Mouse (Mus musculus): ENCODE measurements around the gene Btrc. TPM values are rescaled to one million over a fixed set of nuclear protein-coding genes. Genes with fewer than 3 reads are reported as not detected.

The Btrc gene
- polyA plus RNA-seq, 1 experiment from 2014 or later, result 49.1 TPM

GRCm38 (mm10) chr19:45515341-45515740 is 151.8 kb downstream of the Btrc start:
- H3K4me2 ChIP-seq, result no peak overlapping the region
- no peak overlapping the region for H3K4me3 ChIP-seq
- peaks cover 91% of the 10 kb centered on the region for H3K36me3 ChIP-seq
- H3K4me1 ChIP-seq, result peaks cover 5% of the 10 kb centered on the region; the same call in 1 of the 2 replicates
- no peak for ATAC-seq
- H3K9me3 ChIP-seq (replicated peaks), result no peaks in the 10 kb centered on the region
- H3K9ac ChIP-seq, result no peak overlapping the region
- H3K27ac ChIP-seq, result no peak overlapping the region
- H3K27me3 ChIP-seq (replicated peaks), result no peaks in the 10 kb centered on the region
- 88% methylated on average over 2 of the region's 2 CpGs for WGBS (ENCODE audit: insufficient replicate concordance)

DNA sequence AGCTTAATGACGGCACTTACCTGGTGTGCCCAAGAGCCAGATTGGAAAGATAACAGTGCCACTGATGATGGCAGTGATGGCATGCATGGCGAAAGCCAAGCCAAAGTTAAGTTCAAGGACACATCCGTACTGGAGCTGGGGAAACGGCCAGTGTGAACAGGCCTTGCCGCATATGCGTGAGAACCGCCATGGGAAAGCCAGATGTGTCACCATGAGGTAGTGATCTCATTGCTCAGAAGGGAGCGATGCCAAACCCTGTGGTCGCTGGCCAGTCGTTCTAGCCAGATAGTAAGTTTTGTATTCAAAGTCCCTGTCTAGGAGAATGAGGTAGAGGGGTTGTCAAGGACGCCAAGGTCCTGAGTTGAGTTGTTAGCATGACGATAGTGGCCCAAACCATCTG is 152.7 kb downstream of the Btrc start:
- Histone ChIP-seq H3K27ac (no peak overlapping the region), H3K36me3 (peaks cover 97% of the 10 kb centered on the region), H3K9ac (no peak overlapping the region), H3K4me1 (no peaks in the 10 kb centered on the region), H3K27me3 (replicated peaks) (no peaks in the 10 kb centered on the region), H3K4me2 (no peak overlapping the region), H3K4me3 (no peak overlapping the region), H3K9me3 (replicated peaks) (no peaks in the 10 kb centered on the region)
- no peak for ATAC-seq
- 89% methylated on average over 12 of the region's 12 CpGs for WGBS (ENCODE audit: insufficient replicate concordance)

DNA sequence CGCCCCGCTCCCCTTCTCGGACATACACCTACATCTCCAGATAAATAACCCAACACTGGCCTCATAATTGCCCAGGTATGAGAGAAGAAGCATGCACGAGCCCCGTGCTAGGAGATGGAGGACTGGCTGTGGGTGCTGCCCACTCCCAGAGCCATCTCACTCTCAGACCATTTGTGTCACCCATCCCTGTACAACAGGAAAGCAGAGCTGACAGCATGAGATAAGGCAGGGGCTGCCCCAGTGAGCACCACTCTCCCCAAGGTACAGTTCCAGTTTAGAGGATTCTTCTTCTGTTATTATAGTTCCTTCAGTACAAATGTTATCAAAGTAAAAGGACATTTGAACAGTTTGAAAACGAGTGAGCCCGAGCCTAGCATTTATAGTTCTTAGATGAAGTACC is 163.8 kb downstream of the Btrc start:
- 60% methylated on average over 7 of the region's 7 CpGs for WGBS (ENCODE audit: insufficient replicate concordance)
- Histone ChIP-seq H3K4me1 (peaks cover 39% of the 10 kb centered on the region), H3K9me3 (replicated peaks) (no peaks in the 10 kb centered on the region), H3K9ac (no peak overlapping the region), H3K4me3 (no peak overlapping the region), H3K36me3 (peaks cover 83% of the 10 kb centered on the region), H3K27me3 (replicated peaks) (no peaks in the 10 kb centered on the region), H3K27ac (peak overlapping the region; percentile 39; the same call in 1 of the 2 replicates), H3K4me2 (no peak overlapping the region)
- peak; percentile 51; the same call in 1 of the 2 replicates for ATAC-seq

DNA sequence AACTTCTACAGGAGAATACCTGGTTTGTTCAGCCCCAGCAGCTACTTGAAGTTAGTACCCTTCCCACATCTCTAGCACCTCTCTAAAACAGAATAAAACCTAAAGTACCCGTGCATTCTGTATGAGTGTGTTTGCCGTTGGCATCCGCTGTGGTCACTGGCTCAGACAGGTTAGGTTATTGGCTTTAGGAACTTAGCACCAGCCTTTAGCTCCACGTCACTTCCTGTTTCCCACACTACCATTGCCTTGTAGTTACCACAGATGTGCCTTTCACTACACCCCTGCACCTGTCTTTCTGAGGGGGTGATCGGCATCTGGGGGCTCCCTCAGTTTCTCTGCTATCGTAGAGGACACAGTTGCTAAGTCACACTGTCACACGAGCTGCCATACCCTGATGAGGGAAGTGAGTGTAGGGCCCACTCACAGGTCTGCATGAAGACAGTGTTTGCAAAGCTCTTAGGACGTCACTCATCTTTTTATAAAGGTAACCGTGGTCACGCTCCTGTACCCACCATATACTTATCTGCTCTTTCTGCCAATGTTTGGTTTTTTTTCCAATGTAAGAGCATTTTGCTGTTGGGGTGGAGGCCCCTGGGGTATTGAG is 164.5 kb downstream of the Btrc start:
- WGBS (ENCODE audit: insufficient replicate concordance), result 59% methylated on average over 10 of the region's 10 CpGs
- Histone ChIP-seq H3K4me3 (no peak overlapping the region), H3K27me3 (replicated peaks) (no peaks in the 10 kb centered on the region), H3K27ac (peak overlapping the region; percentile 39), H3K36me3 (peaks cover 76% of the 10 kb centered on the region), H3K9ac (no peak overlapping the region), H3K4me2 (no peak overlapping the region), H3K4me1 (peaks cover 39% of the 10 kb centered on the region), H3K9me3 (replicated peaks) (no peaks in the 10 kb centered on the region)
- ATAC-seq, result no peak

DNA sequence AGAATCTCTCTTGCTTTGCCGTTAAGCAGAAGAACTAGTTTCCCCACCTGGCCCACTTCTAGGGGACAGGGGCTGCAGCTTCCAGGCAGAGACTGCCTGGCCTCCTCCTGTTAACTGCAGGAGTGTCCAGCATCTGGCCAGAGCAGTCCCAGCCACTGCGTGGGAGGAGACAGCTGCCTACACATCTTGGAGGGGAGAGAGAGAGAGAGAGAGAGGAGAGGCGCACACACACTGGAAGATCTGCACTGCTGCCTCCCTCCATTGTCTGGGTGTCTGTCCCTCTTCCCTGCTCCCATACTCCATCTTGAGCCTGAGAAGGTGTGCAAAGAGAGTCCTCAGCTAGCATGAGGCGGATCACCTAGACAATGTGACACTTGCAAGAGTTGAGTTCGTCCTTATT is 165.8 kb downstream of the Btrc start:
- Histone ChIP-seq H3K27me3 (replicated peaks) (no peaks in the 10 kb centered on the region), H3K36me3 (peaks cover 64% of the 10 kb centered on the region), H3K4me3 (no peak overlapping the region), H3K4me2 (no peak overlapping the region), H3K4me1 (peaks cover 45% of the 10 kb centered on the region), H3K27ac (no peak overlapping the region), H3K9me3 (replicated peaks) (no peaks in the 10 kb centered on the region), H3K9ac (no peak overlapping the region)
- WGBS (ENCODE audit: insufficient replicate concordance), result 92% methylated on average over 5 of the region's 5 CpGs
- no peak for ATAC-seq

DNA sequence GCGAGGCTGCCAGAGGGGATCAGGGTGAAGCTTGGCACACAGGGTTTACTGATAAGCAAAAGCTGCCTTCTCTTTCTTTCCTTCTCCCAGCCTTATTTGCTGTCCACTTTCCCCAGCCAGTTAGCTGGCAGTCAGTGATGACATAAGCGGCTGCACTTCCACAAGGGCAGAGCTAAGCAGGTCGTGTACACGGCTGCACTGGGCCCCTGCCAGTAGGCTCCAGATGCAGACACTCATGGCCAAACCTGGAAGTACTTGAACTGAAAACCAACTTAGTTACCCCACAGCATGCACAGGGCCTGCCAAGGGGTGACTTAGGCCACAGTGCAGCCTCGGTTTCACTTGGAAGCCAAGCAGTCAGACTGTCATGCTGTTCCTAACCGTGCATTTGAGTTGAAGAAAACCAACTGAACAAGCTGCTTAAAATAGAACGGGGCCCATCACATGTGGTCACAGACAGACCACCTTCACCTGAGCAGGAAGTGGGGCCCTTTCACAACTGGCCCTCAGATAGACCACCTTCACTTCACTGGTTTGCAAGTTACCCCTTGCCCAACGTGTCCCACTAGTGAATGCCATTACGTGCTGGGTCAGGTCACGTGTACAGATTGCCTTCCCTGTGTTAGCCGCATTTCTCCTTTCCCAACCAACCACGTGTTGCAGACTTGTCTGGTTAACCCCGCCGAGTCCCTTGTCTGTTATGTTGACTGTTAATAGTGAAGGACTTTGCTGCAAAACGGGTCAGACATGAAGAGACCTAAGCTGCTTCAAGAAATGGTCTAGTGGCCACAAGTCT is 166.9 kb downstream of the Btrc start:
- Histone ChIP-seq H3K36me3 (peaks cover 53% of the 10 kb centered on the region), H3K9me3 (replicated peaks) (no peaks in the 10 kb centered on the region), H3K4me2 (no peak overlapping the region), H3K27ac (0 out of 2 replicates have a peak overlapping the region, but pooled peaks have one; percentile 15), H3K4me1 (peaks cover 55% of the 10 kb centered on the region), H3K27me3 (replicated peaks) (no peaks in the 10 kb centered on the region), H3K4me3 (no peak overlapping the region), H3K9ac (no peak overlapping the region)
- 62% methylated on average over 15 of the region's 15 CpGs for WGBS (ENCODE audit: insufficient replicate concordance)
- no peak for ATAC-seq

- Histone ChIP-seq H3K36me3 (peaks cover 49% of the 10 kb centered on the region), H3K9ac (no peak overlapping the region), H3K27me3 (replicated peaks) (0 out of 2 replicates have a peak, but pooled peaks cover 8% of the 10 kb centered on the region), H3K9me3 (replicated peaks) (no peaks in the 10 kb centered on the region), H3K27ac (no peak overlapping the region), H3K4me3 (no peak overlapping the region), H3K4me2 (no peak overlapping the region), H3K4me1 (peaks cover 55% of the 10 kb centered on the region)
- no peak for ATAC-seq
- WGBS (ENCODE audit: insufficient replicate concordance), result 81% methylated on average over 6 of the region's 6 CpGs
These were observed 168.0 kb downstream of the Btrc start for GRCm38 (mm10) chr19:45531554-45531953.

- no peak overlapping the region for H3K4me3 ChIP-seq
- H3K27me3 ChIP-seq (replicated peaks), result 0 out of 2 replicates have a peak, but pooled peaks cover 8% of the 10 kb centered on the region
- peaks cover 45% of the 10 kb centered on the region for H3K4me1 ChIP-seq
- no peaks in the 10 kb centered on the region for H3K9me3 ChIP-seq (replicated peaks)
- 59% methylated on average over 7 of the region's 7 CpGs for WGBS (ENCODE audit: insufficient replicate concordance)
- ATAC-seq, result no peak
- H3K4me2 ChIP-seq, result no peak overlapping the region
- H3K9ac ChIP-seq, result no peak overlapping the region
- peaks cover 29% of the 10 kb centered on the region for H3K36me3 ChIP-seq
- H3K27ac ChIP-seq, result no peak overlapping the region
These were observed 170.1 kb downstream of the Btrc start for GRCm38 (mm10) chr19:45533617-45534016.

DNA sequence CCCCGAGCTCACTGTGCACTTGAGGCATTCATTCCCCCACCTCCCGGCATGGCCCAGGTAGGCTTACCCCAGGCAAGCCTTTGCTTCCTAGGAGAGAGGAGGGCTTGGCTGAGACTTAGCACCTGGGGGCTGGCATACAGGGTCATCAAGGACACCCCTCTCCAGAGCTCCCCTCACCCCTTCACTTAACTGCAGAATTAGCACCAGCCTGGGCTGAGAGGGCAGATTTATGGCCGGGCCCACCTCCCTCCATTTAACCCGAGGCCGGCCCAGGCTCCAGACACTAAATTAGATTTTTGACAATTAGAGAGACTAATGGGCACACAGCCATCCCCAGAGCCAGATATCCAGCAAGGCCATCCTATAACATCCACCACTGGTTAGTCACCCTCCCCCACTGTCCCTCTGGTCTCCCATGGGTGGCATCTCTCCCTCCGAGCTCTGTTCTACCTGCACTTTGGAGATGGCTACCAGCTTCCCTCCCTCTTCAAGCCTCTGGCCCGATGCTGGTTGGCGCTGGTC is 171.7 kb downstream of the Btrc start:
- Histone ChIP-seq H3K4me2 (no peak overlapping the region), H3K36me3 (peaks cover 12% of the 10 kb centered on the region), H3K4me1 (peaks cover 43% of the 10 kb centered on the region), H3K9ac (no peak overlapping the region), H3K27me3 (replicated peaks) (peaks cover 12% of the 10 kb centered on the region), H3K9me3 (replicated peaks) (no peaks in the 10 kb centered on the region), H3K4me3 (no peak overlapping the region), H3K27ac (no peak overlapping the region)
- WGBS (ENCODE audit: insufficient replicate concordance), result 76% methylated on average over 8 of the region's 8 CpGs
- ATAC-seq, result no peak

DNA sequence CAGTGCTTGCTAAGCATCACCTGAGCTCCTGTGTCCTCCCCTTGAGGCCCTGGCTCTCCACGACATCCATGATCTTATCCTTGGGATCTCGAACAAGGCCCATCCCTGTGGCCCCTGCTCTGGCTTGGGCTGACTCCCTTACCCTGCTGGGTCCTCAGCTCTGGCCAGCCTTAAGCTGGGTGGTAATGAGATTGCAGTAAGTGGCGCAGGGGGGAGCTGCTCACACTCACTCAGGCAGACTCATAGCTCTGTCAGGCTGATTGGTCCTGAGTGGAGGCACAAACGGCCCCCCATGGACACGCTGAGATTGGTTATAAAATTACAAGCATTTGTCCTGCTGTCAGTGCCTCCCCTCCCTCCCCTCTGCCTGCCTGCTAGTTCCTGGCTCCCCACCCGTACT is 172.4 kb downstream of the Btrc start:
- H3K9me3 ChIP-seq (replicated peaks), result no peaks in the 10 kb centered on the region
- no peak overlapping the region for H3K27ac ChIP-seq
- peaks cover 19% of the 10 kb centered on the region for H3K27me3 ChIP-seq (replicated peaks)
- H3K9ac ChIP-seq, result no peak overlapping the region
- H3K4me2 ChIP-seq, result no peak overlapping the region
- ATAC-seq, result no peak
- peaks cover 5% of the 10 kb centered on the region; the same call in 1 of the 2 replicates for H3K36me3 ChIP-seq
- H3K4me3 ChIP-seq, result no peak overlapping the region
- WGBS (ENCODE audit: insufficient replicate concordance), result 40% methylated on average over 6 of the region's 6 CpGs
- peaks cover 42% of the 10 kb centered on the region for H3K4me1 ChIP-seq

DNA sequence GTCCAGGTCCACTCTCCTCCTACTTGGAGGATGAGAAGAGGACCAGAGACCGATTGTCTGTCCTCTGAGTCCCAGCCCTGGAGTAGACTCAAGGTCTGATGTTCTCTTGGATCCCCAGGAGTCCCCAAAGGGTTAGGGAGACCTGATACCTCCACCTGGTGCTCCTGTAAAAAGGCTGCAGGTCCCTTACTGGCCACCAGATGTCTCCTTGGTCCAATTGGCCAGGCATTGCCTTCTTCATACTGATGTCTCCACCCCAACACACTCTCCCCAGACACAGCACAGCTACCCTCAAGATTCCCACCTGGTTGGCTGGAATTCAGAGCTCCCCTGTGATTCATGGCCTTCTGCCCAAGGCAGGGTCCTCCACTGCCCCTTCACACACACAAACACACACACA is 174.0 kb downstream of the Btrc start:
- H3K36me3 ChIP-seq, result no peaks in the 10 kb centered on the region
- peak; percentile 19; the same call in 1 of the 2 replicates for ATAC-seq
- no peaks in the 10 kb centered on the region for H3K9me3 ChIP-seq (replicated peaks)
- no peak overlapping the region for H3K4me3 ChIP-seq
- no peak overlapping the region for H3K27ac ChIP-seq
- H3K4me2 ChIP-seq, result no peak overlapping the region
- peaks cover 53% of the 10 kb centered on the region for H3K4me1 ChIP-seq
- H3K9ac ChIP-seq, result no peak overlapping the region
- 27% methylated on average over 1 of the region's 1 CpGs for WGBS (ENCODE audit: insufficient replicate concordance)
- peaks cover 34% of the 10 kb centered on the region for H3K27me3 ChIP-seq (replicated peaks)
